Mouse (Mus musculus): ENCODE measurements at regions not wholly inside any gene's neighbourhood (a gene's known extent, or its start where the extent isn't known, plus 50 kb on each side); places are given as distances from the start of the nearest gene placed in this dataset.

- WGBS: 82% methylated on average over 5 of the region's 5 CpGs
- H3K9ac ChIP-seq (ENCODE audit: low read length): no peak overlapping the region
- no peak for ATAC-seq (ENCODE audit: low FRiP score, low TSS enrichment)
- H3K4me3 ChIP-seq (ENCODE audit: low read depth, low read length): no peak overlapping the region
- H3K4me2 ChIP-seq (replicated peaks; ENCODE audit: low read depth): no peak overlapping the region
- no peak overlapping the region for H3K27ac ChIP-seq (replicated peaks)
- no peak for DNase-seq (ENCODE audit: low spot score)
- H3K4me1 ChIP-seq (replicated peaks; ENCODE audit: control insufficient read depth, insufficient read depth): no peaks in the 10 kb centered on the region
- H3K27me3 ChIP-seq (ENCODE audit: control insufficient read depth, insufficient read depth, low read length): no peaks in the 10 kb centered on the region
- no peaks in the 10 kb centered on the region for H3K9me3 ChIP-seq (ENCODE audit: control insufficient read depth, low read length)
- TF ChIP-seq CTCF (IDR thresholded peaks at IDR 0.05; ENCODE audit: low read depth): no peak
- no peak for TF ChIP-seq EP300 (optimal IDR thresholded peaks at IDR 0.05)
- H3K36me3 ChIP-seq (ENCODE audit: control insufficient read depth, insufficient read depth, low read length): no peaks in the 10 kb centered on the region
Measured at GRCm38 (mm10) chr8:28595880-28596279, 1148.4 kb downstream of the Poteg start.

Data from stomach, postnatal 0 days (tissue).